Mouse (Mus musculus) G1E (cell line): ENCODE results near the gene Tbrg4.

Source experiments
- CTCF ChIP-seq: IDR thresholded peaks from 2 replicates; pipeline ENCODE4 v1.5.1; 2012; ENCODE audit warnings: low read depth, low read length, inconsistent platforms, mixed read lengths
- GATA1 ChIP-seq: IDR thresholded peaks from 2 replicates; pipeline ENCODE4 v1.6.1; 2012; ENCODE audit warnings: borderline replicate concordance, low read length, inconsistent platforms, mixed read lengths
- GATA2 ChIP-seq: IDR thresholded peaks from 2 replicates; pipeline ENCODE4 v1.6.1; 2012; ENCODE audit warnings: low read depth, low read length, inconsistent platforms, borderline replicate concordance
- POLR2AphosphoS5 ChIP-seq: IDR thresholded peaks from 2 replicates; pipeline ENCODE4 v1.6.1; 2012; ENCODE audit warnings: low read depth, low read length, inconsistent platforms; ENCODE audit not compliant: insufficient replicate concordance

GRCm38 (mm10) chr11:6596616-6597015 lies 29.3 kb downstream of the Tbrg4 start:
- no peak for TF ChIP-seq CTCF
- TF ChIP-seq GATA1 = no peak
- no peak for TF ChIP-seq GATA2
- TF ChIP-seq POLR2AphosphoS5 = no peak
